Mouse (Mus musculus) heart, postnatal 0 days (tissue): ENCODE measurements at regions not wholly inside any gene's neighbourhood (a gene's known extent, or its start where the extent isn't known, plus 50 kb on each side); places are given as distances from the start of the nearest gene placed in this dataset.

Source experiments
- ATAC-seq: fragments of 200-750 bp; cut with Nextera tagmentation; 2 replicates; pipeline ENCODE4 v1.8.0; 2017; ENCODE audit warnings: low read depth, moderate number of reproducible peaks, moderate library complexity; ENCODE audit not compliant: insufficient read depth
- DNase-seq: peaks from one replicate; pipeline ENCODE4 v3.0.0-alpha.2; 2016; ENCODE audit warnings: low spot score
- H3K27ac ChIP-seq: fragments of 300-500 bp; sonication (generic); 2 replicates; pipeline ENCODE4 v1.5.1; 2014; ENCODE audit warnings: low read depth, mild to moderate bottlenecking
- H3K27me3 ChIP-seq: fragments of 300-500 bp; sonication (generic); 2 replicates; pipeline ENCODE4 v1.6.1; 2014; ENCODE audit warnings: low read length, mixed read lengths; ENCODE audit not compliant: control insufficient read depth, insufficient read depth
- H3K36me3 ChIP-seq: fragments of 300-500 bp; sonication (generic); replicated peaks from 2 replicates; pipeline ENCODE4 v1.6.1; 2014; ENCODE audit warnings: low read length, mixed read lengths; ENCODE audit not compliant: control insufficient read depth, insufficient read depth
- H3K4me1 ChIP-seq: fragments of 300-500 bp; sonication (generic); 2 replicates; pipeline ENCODE4 v1.6.1; 2014; ENCODE audit warnings: antibody characterized with exemption; ENCODE audit not compliant: control insufficient read depth, insufficient read depth
- H3K4me2 ChIP-seq: fragments of 300-500 bp; sonication (generic); 2 replicates; pipeline ENCODE4 v1.6.1; 2014; ENCODE audit warnings: low read depth, mild to moderate bottlenecking, low read length, moderate library complexity
- H3K4me3 ChIP-seq: fragments of 300-500 bp; sonication (generic); 2 replicates; pipeline ENCODE4 v1.5.1; 2014; ENCODE audit warnings: low read depth, low read length
- H3K9ac ChIP-seq: fragments of 300-500 bp; sonication (generic); replicated peaks from 2 replicates; pipeline ENCODE4 v1.6.1; 2014; ENCODE audit warnings: low read depth, low read length, mixed read lengths
- H3K9me3 ChIP-seq: fragments of 300-500 bp; sonication (generic); replicated peaks from 2 replicates; pipeline ENCODE4 v1.6.1; 2016; ENCODE audit warnings: low read length; ENCODE audit not compliant: control insufficient read depth
- CTCF ChIP-seq: IDR thresholded peaks from 2 replicates; pipeline ENCODE4 v1.5.1; 2016; ENCODE audit warnings: antibody characterized with exemption, control low read depth, low read depth
- EP300 ChIP-seq: IDR thresholded peaks from 2 replicates; pipeline ENCODE4 v1.6.1; 2016; ENCODE audit warnings: antibody characterized with exemption, low read depth
- WGBS: fragments of 180-500 bp; shearing (Covaris S2); extraction: QIAGEN DNeasy Blood & Tissue Kit; methylation state at CpG from one replicate; pipeline ENCODE4 v1.1.7; 2014; 5-methylcytosine and 5-hydroxymethylcytosine counted together

DNA sequence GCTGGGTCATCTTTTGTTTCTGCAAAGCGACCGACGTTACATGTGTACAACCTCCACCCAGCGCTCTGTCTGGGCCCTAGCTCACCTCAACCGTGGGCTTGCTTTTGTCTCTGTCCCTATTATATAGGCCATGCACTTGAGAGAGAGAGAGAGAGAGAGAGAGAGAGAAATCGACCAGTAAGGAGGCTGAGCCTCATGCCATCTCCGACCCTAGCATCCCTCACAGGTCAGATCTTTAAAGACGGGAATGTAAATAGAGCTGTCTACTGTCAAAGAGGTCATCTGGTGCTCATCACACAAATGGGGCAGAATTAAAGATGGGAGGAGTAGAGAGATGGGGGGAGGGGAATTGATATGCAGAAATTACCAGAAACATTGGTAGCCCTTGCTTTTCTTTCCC is 66.0 kb upstream of the Tanc2 start:
- Histone ChIP-seq H3K9me3 (no peaks in the 10 kb centered on the region), H3K4me3 (no peak overlapping the region), H3K36me3 (no peaks in the 10 kb centered on the region), H3K4me2 (no peak overlapping the region), H3K27ac (no peak overlapping the region), H3K4me1 (no peaks in the 10 kb centered on the region), H3K9ac (no peak overlapping the region), H3K27me3 (no peaks in the 10 kb centered on the region)
- TF ChIP-seq EP300 (no peak), CTCF (no peak)
- DNase-seq (no peak), ATAC-seq (no peak)
- WGBS, result 63% methylated on average over 8 of the region's 8 CpGs

GRCm38 (mm10) chr11:105520398-105520797 is 63.9 kb upstream of the March10 start:
- H3K36me3 ChIP-seq, result no peaks in the 10 kb centered on the region
- H3K27ac ChIP-seq, result no peak overlapping the region
- H3K4me2 ChIP-seq, result no peak overlapping the region
- 84% methylated on average over 3 of the region's 3 CpGs for WGBS
- no peak for DNase-seq
- TF ChIP-seq CTCF (no peak), EP300 (no peak)
- H3K4me1 ChIP-seq, result no peaks in the 10 kb centered on the region
- H3K27me3 ChIP-seq, result no peaks in the 10 kb centered on the region
- no peak for ATAC-seq
- no peak overlapping the region for H3K9ac ChIP-seq
- H3K4me3 ChIP-seq, result no peak overlapping the region
- H3K9me3 ChIP-seq, result no peaks in the 10 kb centered on the region

- H3K27me3 ChIP-seq, result no peaks in the 10 kb centered on the region
- no peak overlapping the region for H3K4me3 ChIP-seq
- H3K9ac ChIP-seq, result no peak overlapping the region
- TF ChIP-seq CTCF (no peak), EP300 (no peak)
- DNase-seq (no peak), ATAC-seq (no peak)
- no peak overlapping the region for H3K27ac ChIP-seq
- H3K9me3 ChIP-seq, result no peaks in the 10 kb centered on the region
- H3K4me2 ChIP-seq, result no peak overlapping the region
- 73% methylated on average over 10 of the region's 10 CpGs for WGBS
- peaks cover 5% of the 10 kb centered on the region; the same call in 1 of the 2 replicates for H3K4me1 ChIP-seq
- H3K36me3 ChIP-seq, result no peaks in the 10 kb centered on the region
Measured at GRCm38 (mm10) chr11:105513275-105513674, 56.7 kb upstream of the March10 start.

DNA sequence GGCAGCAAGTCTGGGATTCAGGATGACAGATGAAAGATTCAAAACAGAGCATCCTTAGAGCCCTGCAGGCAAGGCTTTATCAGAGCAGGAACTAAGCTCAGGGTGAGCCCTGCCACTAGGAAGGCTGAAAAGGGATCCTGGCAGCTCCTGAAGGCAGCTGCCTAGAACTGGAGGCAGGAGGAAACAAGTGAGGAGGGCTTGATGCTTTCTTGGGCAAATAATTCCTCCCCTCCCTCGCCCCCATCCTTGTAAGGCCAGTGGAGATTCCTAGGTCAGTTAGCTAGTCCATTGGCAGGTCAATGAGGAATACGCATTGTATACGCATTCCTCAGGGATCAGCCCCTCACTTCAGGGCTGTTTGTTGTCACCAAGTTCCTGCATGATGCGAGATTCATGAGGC is 54.1 kb upstream of the March10 start:
- Histone ChIP-seq H3K4me3 (no peak overlapping the region), H3K27me3 (no peaks in the 10 kb centered on the region), H3K36me3 (no peaks in the 10 kb centered on the region), H3K9ac (no peak overlapping the region), H3K4me1 (peaks cover 22% of the 10 kb centered on the region), H3K27ac (no peak overlapping the region), H3K9me3 (no peaks in the 10 kb centered on the region), H3K4me2 (no peak overlapping the region)
- no peak for TF ChIP-seq EP300
- no peak for TF ChIP-seq CTCF
- 57% methylated on average over 4 of the region's 4 CpGs for WGBS
- DNase-seq (no peak), ATAC-seq (no peak)

DNA sequence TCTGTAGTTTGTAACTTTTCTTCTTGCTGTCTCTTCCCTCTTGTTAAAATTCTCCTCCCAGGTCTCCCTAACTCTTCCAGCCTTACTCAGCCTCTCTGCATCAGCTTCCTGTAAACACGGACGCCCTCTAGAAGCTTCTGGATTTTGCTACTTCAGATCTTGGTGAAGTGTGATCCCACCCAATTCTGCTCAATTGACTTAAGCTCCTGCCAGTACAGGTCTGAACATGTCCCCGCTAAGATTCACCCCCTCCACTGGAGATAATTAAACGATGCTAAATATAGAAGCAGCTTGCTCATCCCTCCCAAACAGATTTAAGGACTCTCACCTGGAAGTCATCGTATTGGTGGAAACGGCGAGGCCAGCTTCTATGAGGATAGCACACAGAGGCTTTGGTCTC is 53.5 kb upstream of the March10 start:
- Histone ChIP-seq H3K4me1 (peaks cover 28% of the 10 kb centered on the region), H3K4me2 (no peak overlapping the region), H3K9ac (no peak overlapping the region), H3K27ac (no peak overlapping the region), H3K9me3 (no peaks in the 10 kb centered on the region), H3K36me3 (no peaks in the 10 kb centered on the region), H3K4me3 (no peak overlapping the region), H3K27me3 (no peaks in the 10 kb centered on the region)
- TF ChIP-seq EP300, result no peak
- no peak for TF ChIP-seq CTCF
- WGBS, result 49% methylated on average over 7 of the region's 7 CpGs
- ATAC-seq (no peak), DNase-seq (no peak)

DNA sequence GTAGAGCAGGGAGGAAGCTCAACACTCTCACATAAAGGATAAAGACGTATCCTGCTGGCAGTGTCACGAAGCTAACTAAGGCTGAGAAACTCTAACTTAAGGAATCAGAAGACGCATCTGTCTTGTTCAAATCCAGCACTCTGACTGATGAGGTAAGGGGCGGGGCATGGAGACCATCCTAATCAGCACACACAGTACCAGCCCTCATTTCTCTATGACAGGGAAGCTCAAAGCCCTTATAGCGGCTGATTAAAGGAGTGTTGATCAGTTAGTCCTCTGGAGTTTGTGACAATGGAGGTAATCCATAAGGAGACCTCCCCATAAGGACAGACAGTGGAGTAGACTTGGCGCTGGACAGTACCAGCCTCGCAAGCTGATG is 52.1 kb upstream of the March10 start:
- Histone ChIP-seq H3K36me3 (no peaks in the 10 kb centered on the region), H3K9ac (no peak overlapping the region), H3K4me2 (no peak overlapping the region), H3K9me3 (no peaks in the 10 kb centered on the region), H3K4me1 (peaks cover 28% of the 10 kb centered on the region), H3K27ac (no peak overlapping the region), H3K4me3 (no peak overlapping the region), H3K27me3 (no peaks in the 10 kb centered on the region)
- TF ChIP-seq EP300, result no peak
- no peak for TF ChIP-seq CTCF
- 72% methylated on average over 7 of the region's 7 CpGs for WGBS
- no peak for ATAC-seq
- DNase-seq, result no peak
